Mouse (Mus musculus) forebrain, embryonic 13.5 days (tissue): ENCODE measurements around the gene Dusp5. TPM values are rescaled to one million over a fixed set of nuclear protein-coding genes. Genes with fewer than 3 reads are reported as not detected.

ENCODE experiments used
- ATAC-seq: fragments of 200-750 bp; cut with Nextera tagmentation; 2 replicates; pipeline ENCODE4 v1.8.0; 2017
- H3K27ac ChIP-seq: fragments of 300-500 bp; sonication (generic); 2 replicates; pipeline ENCODE4 v1.5.1; 2015; ENCODE audit warnings: inconsistent platforms, mild to moderate bottlenecking, moderate library complexity
- H3K27me3 ChIP-seq: fragments of 300-500 bp; sonication (generic); 2 replicates; pipeline ENCODE4 v1.6.1; 2015; ENCODE audit warnings: mild to moderate bottlenecking, inconsistent platforms
- H3K36me3 ChIP-seq: fragments of 300-500 bp; sonication (generic); 2 replicates; pipeline ENCODE4 v1.6.1; 2015; ENCODE audit warnings: mild to moderate bottlenecking, inconsistent platforms; ENCODE audit not compliant: poor library complexity, severe bottlenecking
- H3K4me1 ChIP-seq: fragments of 300-500 bp; sonication (generic); 2 replicates; pipeline ENCODE4 v1.6.1; 2015; ENCODE audit warnings: inconsistent platforms
- H3K4me2 ChIP-seq: fragments of 300-500 bp; sonication (generic); 2 replicates; pipeline ENCODE4 v1.6.1; 2015; ENCODE audit warnings: inconsistent platforms, mild to moderate bottlenecking, moderate library complexity
- H3K4me3 ChIP-seq: fragments of 300-500 bp; sonication (generic); 2 replicates; pipeline ENCODE4 v1.5.1; 2015; ENCODE audit warnings: mild to moderate bottlenecking, inconsistent platforms
- H3K9ac ChIP-seq: fragments of 300-500 bp; sonication (generic); 2 replicates; pipeline ENCODE4 v1.6.1; 2015; ENCODE audit warnings: mild to moderate bottlenecking, inconsistent platforms
- H3K9me3 ChIP-seq: fragments of 300-500 bp; sonication (generic); replicated peaks from 2 replicates; pipeline ENCODE4 v1.6.1; 2016; ENCODE audit warnings: inconsistent platforms
- WGBS: fragments of 180-500 bp; shearing (Covaris S2); methylation state at CpG from one replicate; pipeline ENCODE4 v1.1.7; 2015; 5-methylcytosine and 5-hydroxymethylcytosine counted together
- polyA plus RNA-seq: library from polyadenylated mRNA; unstranded; fragments of >200 nt; fragmentation: Nextera tagmentation; extraction: Ambion mirVana; gene quantifications from 2 replicates; pipeline ENCODE4 v1.2.1, GENCODE M21; 2015

Gene Dusp5
- 1.5 and 1.8 TPM in 2 replicates for polyA plus RNA-seq

GRCm38 (mm10) chr19:53528752-53529454, at the start of gene Dusp5:
Dusp5 (plus strand) TSS chr19:53529109.
- WGBS = under 1% methylated on average over 77 of the region's 84 CpGs
- ATAC-seq = peak; percentile 97
- no peaks in the 10 kb centered on the region for H3K9me3 ChIP-seq
- peak within 1 kb of the TSS; percentile 64 for H3K4me3 ChIP-seq
- H3K4me2 ChIP-seq = peak within 1 kb of the TSS; percentile 83
- no peak within 1 kb of the TSS for H3K27ac ChIP-seq
- H3K4me1 ChIP-seq = peaks cover 21% of the 10 kb centered on the region
- H3K36me3 ChIP-seq = no peaks in the 10 kb centered on the region
- H3K9ac ChIP-seq = peak within 1 kb of the TSS; percentile 74
- H3K27me3 ChIP-seq = peaks cover 32% of the 10 kb centered on the region

- Histone ChIP-seq H3K4me2 (no peak overlapping the region), H3K9ac (no peak overlapping the region), H3K9me3 (no peaks in the 10 kb centered on the region), H3K4me3 (no peak overlapping the region), H3K27ac (no peak overlapping the region), H3K27me3 (no peaks in the 10 kb centered on the region), H3K36me3 (no peaks in the 10 kb centered on the region), H3K4me1 (no peaks in the 10 kb centered on the region)
- no peak for ATAC-seq
- 88% methylated on average over 8 of the region's 8 CpGs for WGBS
Measured at GRCm38 (mm10) chr19:53479590-53479989, 49.3 kb upstream of the Dusp5 start.

GRCm38 (mm10) chr19:53482093-53482492, 46.8 kb upstream of the Dusp5 start:
- WGBS = 72% methylated on average over 6 of the region's 6 CpGs

GRCm38 (mm10) chr19:53482527-53482926, 46.4 kb upstream of the Dusp5 start:
- no peak overlapping the region for H3K4me3 ChIP-seq
- no peaks in the 10 kb centered on the region for H3K27me3 ChIP-seq
- no peaks in the 10 kb centered on the region for H3K4me1 ChIP-seq
- no peaks in the 10 kb centered on the region for H3K9me3 ChIP-seq
- no peak overlapping the region for H3K9ac ChIP-seq
- H3K4me2 ChIP-seq = no peak overlapping the region
- no peaks in the 10 kb centered on the region for H3K36me3 ChIP-seq
- 91% methylated on average over 5 of the region's 5 CpGs for WGBS
- ATAC-seq = no peak
- H3K27ac ChIP-seq = no peak overlapping the region

More at GRCm38 (mm10) chr19:53482093-53482492, 46.8 kb upstream of the Dusp5 start:
- no peak overlapping the region for H3K27ac ChIP-seq
- ATAC-seq = no peak
- H3K36me3 ChIP-seq = no peaks in the 10 kb centered on the region
- no peak overlapping the region for H3K9ac ChIP-seq
- H3K4me3 ChIP-seq = no peak overlapping the region
- no peaks in the 10 kb centered on the region for H3K4me1 ChIP-seq
- H3K9me3 ChIP-seq = no peaks in the 10 kb centered on the region
- no peaks in the 10 kb centered on the region for H3K27me3 ChIP-seq
- H3K4me2 ChIP-seq = no peak overlapping the region

- Histone ChIP-seq H3K36me3 (no peaks in the 10 kb centered on the region), H3K27ac (no peak overlapping the region), H3K9ac (no peak overlapping the region), H3K9me3 (no peaks in the 10 kb centered on the region), H3K4me3 (no peak overlapping the region), H3K4me2 (no peak overlapping the region), H3K4me1 (no peaks in the 10 kb centered on the region), H3K27me3 (no peaks in the 10 kb centered on the region)
- ATAC-seq = no peak
- 95% methylated on average over 8 of the region's 8 CpGs for WGBS
Measured at GRCm38 (mm10) chr19:53483984-53484383, 44.9 kb upstream of the Dusp5 start.

GRCm38 (mm10) chr19:53484918-53485317, 44.0 kb upstream of the Dusp5 start:
- no peaks in the 10 kb centered on the region for H3K36me3 ChIP-seq
- no peak overlapping the region for H3K9ac ChIP-seq
- H3K4me1 ChIP-seq = no peaks in the 10 kb centered on the region
- no peak for ATAC-seq
- no peak overlapping the region for H3K4me2 ChIP-seq
- H3K27ac ChIP-seq = no peak overlapping the region
- no peaks in the 10 kb centered on the region for H3K9me3 ChIP-seq
- WGBS = 88% methylated on average over 3 of the region's 3 CpGs
- no peaks in the 10 kb centered on the region for H3K27me3 ChIP-seq
- H3K4me3 ChIP-seq = no peak overlapping the region

- WGBS = 89% methylated on average over 12 of the region's 12 CpGs
Measured at GRCm38 (mm10) chr19:53489187-53489586, 39.7 kb upstream of the Dusp5 start.

GRCm38 (mm10) chr19:53489910-53490309, 39.0 kb upstream of the Dusp5 start:
- Histone ChIP-seq H3K27ac (no peak overlapping the region), H3K9me3 (no peaks in the 10 kb centered on the region), H3K4me1 (no peaks in the 10 kb centered on the region), H3K4me3 (no peak overlapping the region), H3K27me3 (no peaks in the 10 kb centered on the region), H3K36me3 (no peaks in the 10 kb centered on the region), H3K4me2 (no peak overlapping the region), H3K9ac (no peak overlapping the region)
- WGBS = 86% methylated on average over 1 of the region's 1 CpGs
- ATAC-seq = no peak

More at GRCm38 (mm10) chr19:53489187-53489586, 39.7 kb upstream of the Dusp5 start:
- H3K27ac ChIP-seq = no peak overlapping the region
- no peaks in the 10 kb centered on the region for H3K9me3 ChIP-seq
- no peaks in the 10 kb centered on the region for H3K36me3 ChIP-seq
- no peaks in the 10 kb centered on the region for H3K27me3 ChIP-seq
- no peak overlapping the region for H3K4me2 ChIP-seq
- no peak overlapping the region for H3K9ac ChIP-seq
- no peaks in the 10 kb centered on the region for H3K4me1 ChIP-seq
- no peak overlapping the region for H3K4me3 ChIP-seq
- ATAC-seq = no peak

GRCm38 (mm10) chr19:53490898-53491297, 38.0 kb upstream of the Dusp5 start:
- no peak overlapping the region for H3K4me2 ChIP-seq
- no peak for ATAC-seq
- no peaks in the 10 kb centered on the region for H3K4me1 ChIP-seq
- no peaks in the 10 kb centered on the region for H3K36me3 ChIP-seq
- H3K9ac ChIP-seq = no peak overlapping the region
- H3K4me3 ChIP-seq = no peak overlapping the region
- no peaks in the 10 kb centered on the region for H3K27me3 ChIP-seq
- H3K27ac ChIP-seq = no peak overlapping the region
- 82% methylated on average over 8 of the region's 8 CpGs for WGBS
- H3K9me3 ChIP-seq = no peaks in the 10 kb centered on the region

- Histone ChIP-seq H3K27ac (no peak overlapping the region), H3K27me3 (no peaks in the 10 kb centered on the region), H3K9me3 (no peaks in the 10 kb centered on the region), H3K4me3 (no peak overlapping the region), H3K4me2 (no peak overlapping the region), H3K4me1 (no peaks in the 10 kb centered on the region), H3K9ac (no peak overlapping the region), H3K36me3 (no peaks in the 10 kb centered on the region)
- ATAC-seq = no peak
- 89% methylated on average over 4 of the region's 4 CpGs for WGBS
Measured at GRCm38 (mm10) chr19:53492528-53492927, 36.4 kb upstream of the Dusp5 start.

GRCm38 (mm10) chr19:53493866-53494265, 35.0 kb upstream of the Dusp5 start:
- H3K4me2 ChIP-seq = no peak overlapping the region
- no peak overlapping the region for H3K4me3 ChIP-seq
- no peak overlapping the region for H3K27ac ChIP-seq
- H3K9me3 ChIP-seq = no peaks in the 10 kb centered on the region
- no peak overlapping the region for H3K9ac ChIP-seq
- H3K27me3 ChIP-seq = no peaks in the 10 kb centered on the region
- no peaks in the 10 kb centered on the region for H3K4me1 ChIP-seq
- WGBS = 81% methylated on average over 5 of the region's 5 CpGs
- H3K36me3 ChIP-seq = no peaks in the 10 kb centered on the region
- no peak for ATAC-seq

- Histone ChIP-seq H3K4me2 (no peak overlapping the region), H3K27ac (no peak overlapping the region), H3K9me3 (no peaks in the 10 kb centered on the region), H3K9ac (no peak overlapping the region), H3K36me3 (no peaks in the 10 kb centered on the region), H3K27me3 (no peaks in the 10 kb centered on the region), H3K4me1 (0 out of 2 replicates have a peak, but pooled peaks cover 3% of the 10 kb centered on the region), H3K4me3 (no peak overlapping the region)
- WGBS = 68% methylated on average over 3 of the region's 3 CpGs
- no peak for ATAC-seq
Measured at GRCm38 (mm10) chr19:53497910-53498309, 31.0 kb upstream of the Dusp5 start.

- Histone ChIP-seq H3K4me1 (0 out of 2 replicates have a peak, but pooled peaks cover 5% of the 10 kb centered on the region), H3K4me3 (no peak overlapping the region), H3K36me3 (no peaks in the 10 kb centered on the region), H3K27ac (no peak overlapping the region), H3K9ac (no peak overlapping the region), H3K9me3 (no peaks in the 10 kb centered on the region), H3K4me2 (no peak overlapping the region), H3K27me3 (no peaks in the 10 kb centered on the region)
- WGBS = 84% methylated on average over 8 of the region's 8 CpGs
- ATAC-seq = no peak
Measured at GRCm38 (mm10) chr19:53499049-53499448, 29.9 kb upstream of the Dusp5 start.
